Mouse (Mus musculus): ENCODE measurements around the gene Shq1.
A peak's percentile ranks its signal among the peaks of the same experiment; 100 is the strongest.

Shq1 gene

GRCm38 (mm10) chr6:100533364-100533763 lies 137.6 kb downstream of the Shq1 start:
- DNase-seq (ENCODE audit: extremely low spot score, low spot score), result no peak

- DNase-seq (ENCODE audit: extremely low spot score, low spot score), result no peak
Measured at GRCm38 (mm10) chr6:100532326-100532725, 138.6 kb downstream of the Shq1 start.

GRCm38 (mm10) chr6:100529673-100530072 lies 141.3 kb downstream of the Shq1 start:
- no peak for DNase-seq (ENCODE audit: extremely low spot score, low spot score)

GRCm38 (mm10) chr6:100528556-100528955 lies 142.4 kb downstream of the Shq1 start:
- DNase-seq (ENCODE audit: extremely low spot score, low spot score), result no peak

- no peak for DNase-seq (ENCODE audit: extremely low spot score, low spot score)
Measured at GRCm38 (mm10) chr6:100527972-100528371, 143.0 kb downstream of the Shq1 start.

GRCm38 (mm10) chr6:100527161-100527560 lies 143.8 kb downstream of the Shq1 start:
- DNase-seq (ENCODE audit: extremely low spot score, low spot score), result no peak

GRCm38 (mm10) chr6:100526066-100526465 lies 144.9 kb downstream of the Shq1 start:
- no peak for DNase-seq (ENCODE audit: extremely low spot score, low spot score)

GRCm38 (mm10) chr6:100525496-100525895 lies 145.5 kb downstream of the Shq1 start:
- peak; percentile 47 for DNase-seq (ENCODE audit: extremely low spot score, low spot score)

GRCm38 (mm10) chr6:100522495-100522894 lies 148.5 kb downstream of the Shq1 start:
- DNase-seq (ENCODE audit: extremely low spot score, low spot score), result no peak

- no peak for DNase-seq (ENCODE audit: extremely low spot score, low spot score)
Measured at GRCm38 (mm10) chr6:100521615-100522398, 149.2 kb downstream of the Shq1 start.

- DNase-seq (ENCODE audit: extremely low spot score, low spot score), result no peak
Measured at GRCm38 (mm10) chr6:100520558-100521099, 150.3 kb downstream of the Shq1 start.

GRCm38 (mm10) chr6:100519837-100520236 lies 151.1 kb downstream of the Shq1 start:
- DNase-seq (ENCODE audit: extremely low spot score, low spot score), result no peak

All from neural tube, embryonic 10.5 days (tissue).